Mouse (Mus musculus) bone marrow macrophage, adult 2 months (primary cell): ENCODE data around the gene Cdk5r1. TPM values are rescaled to one million over a fixed set of nuclear protein-coding genes. Genes with fewer than 3 reads are reported as not detected.
"Not testable (repeated sequence)": the region's sequence is repeated elsewhere in the genome, so short reads cannot be mapped to it uniquely, and the experiment has no call there.

Experiments
- H3K27ac ChIP-seq: 2 replicates; pipeline ENCODE4 v1.5.1; 2012; ENCODE audit warnings: low read depth, low read length; ENCODE audit not compliant: insufficient read depth
- H3K4me1 ChIP-seq: 2 replicates; pipeline ENCODE4 v1.6.1; 2012; ENCODE audit warnings: low read length; ENCODE audit not compliant: control insufficient read depth, insufficient read depth
- H3K4me3 ChIP-seq: 2 replicates; pipeline ENCODE4 v1.5.1; 2012; ENCODE audit warnings: mild to moderate bottlenecking, low read length, moderate library complexity; ENCODE audit not compliant: insufficient read depth
- CTCF ChIP-seq: IDR thresholded peaks from 2 replicates; pipeline ENCODE4 v1.5.1; 2012; ENCODE audit warnings: low read depth, mild to moderate bottlenecking, low read length, moderate library complexity
- POLR2A ChIP-seq: IDR thresholded peaks from 2 replicates; pipeline ENCODE4 v1.6.1; 2012; ENCODE audit warnings: mild to moderate bottlenecking, low read depth, low read length, borderline replicate concordance
- polyA plus RNA-seq: library from polyadenylated mRNA; stranded (reverse); fragments of >200 nt; gene quantifications from 2 replicates; pipeline ENCODE4 v1.2.4, GENCODE M21; 2012; ENCODE audit not compliant: missing spikeins, insufficient read depth, insufficient read length

The Cdk5r1 gene
- 1.1 and 1.2 TPM in 2 replicates for polyA plus RNA-seq

DNA sequence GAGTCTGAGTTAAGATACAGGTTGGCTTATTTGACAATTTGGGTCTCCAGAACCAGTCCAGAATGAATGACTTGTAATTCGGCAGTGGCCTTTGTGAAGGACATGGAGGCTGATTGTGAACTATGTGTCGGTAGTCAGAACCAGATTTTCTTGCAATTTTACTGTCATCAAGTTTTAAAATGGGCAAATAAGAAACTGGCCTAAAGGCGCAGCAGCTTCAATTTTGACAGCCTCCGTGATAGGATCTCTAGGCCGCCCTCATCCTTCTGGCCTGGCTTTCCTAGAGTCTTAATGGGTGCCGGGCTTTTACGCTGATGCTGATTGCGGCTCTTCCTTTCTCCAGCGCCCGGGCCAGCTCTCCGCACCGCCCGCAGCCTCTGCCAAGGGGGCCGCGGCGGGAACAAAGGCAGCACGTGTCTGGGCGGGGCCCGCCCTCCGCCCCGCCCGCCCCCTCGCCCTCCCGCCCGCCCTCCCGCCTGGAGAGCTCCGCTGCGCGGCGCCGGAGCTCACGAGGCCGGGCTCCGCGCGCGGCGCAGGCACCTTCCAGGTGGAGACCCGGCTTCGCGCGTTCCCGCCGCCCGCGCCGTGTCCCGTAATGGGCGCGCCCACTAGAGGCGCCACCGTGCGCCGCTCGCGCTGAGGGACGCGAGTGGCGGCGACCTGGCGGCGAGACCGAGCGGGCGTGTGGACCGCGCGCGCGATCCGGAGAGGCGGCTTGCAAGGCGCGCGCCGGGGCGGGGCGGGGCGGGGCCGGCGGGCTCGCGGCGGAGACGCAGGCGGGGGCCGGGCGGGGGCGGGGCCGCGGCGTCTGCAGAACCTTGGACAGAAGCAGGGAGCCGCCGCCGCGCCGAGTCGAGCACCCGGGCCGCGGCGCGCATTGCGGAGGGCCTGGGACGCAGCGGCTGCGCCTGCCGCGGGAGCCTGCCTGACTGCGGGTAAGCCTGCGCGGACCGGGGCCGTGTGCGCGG lies at the start of gene Cdk5r1:
Gene Cdk5r1, plus strand, starts transcription at position 802 of the 968 bp plus-strand sequence.
- Histone ChIP-seq H3K4me3 (peak within 1 kb of the TSS; percentile 81), H3K4me1 (peaks cover 28% of the 10 kb centered on the region), H3K27ac (peak within 1 kb of the TSS; percentile 53)
- TF ChIP-seq POLR2A (no peak; the same call in 1 of the 2 replicates), CTCF (no peak)

DNA sequence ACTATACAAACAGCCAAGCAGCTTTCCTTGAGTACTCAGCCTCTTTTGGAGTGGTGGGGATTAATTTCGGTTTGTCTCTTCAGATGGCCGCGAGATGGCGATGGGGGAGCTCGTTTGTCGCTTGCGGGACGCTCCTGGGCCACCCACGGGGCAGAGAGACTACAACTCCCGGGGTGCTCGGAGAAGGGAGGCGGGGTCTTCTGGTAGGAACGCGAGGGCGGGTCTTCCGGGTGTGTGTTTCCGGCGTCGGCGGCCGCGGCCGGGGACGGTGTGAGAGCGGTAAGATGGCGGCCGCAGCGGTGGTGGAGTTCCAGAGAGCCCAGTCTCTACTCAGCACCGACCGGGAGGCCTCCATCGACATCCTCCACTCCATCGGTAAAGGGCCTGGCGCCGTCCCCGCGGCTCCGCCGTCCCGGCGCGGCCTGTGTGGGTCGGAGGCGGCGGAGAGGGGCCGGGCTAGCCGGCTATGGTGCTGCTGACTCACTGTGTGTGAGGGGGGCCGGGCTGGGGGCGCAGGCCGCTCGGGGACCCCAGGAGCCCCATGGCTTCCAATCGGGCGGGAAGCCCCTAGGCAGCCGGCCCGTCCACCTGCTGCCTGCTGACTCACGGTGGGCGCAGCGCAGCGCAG lies 48.3 kb upstream of the Cdk5r1 start, which contains the start of gene Psmd11:
Gene Psmd11, plus strand, starts transcription at position 235 of the 628 bp plus-strand sequence.
- Histone ChIP-seq H3K4me3 (peak within 1 kb of the TSS; percentile 98), H3K4me1 (peaks cover 3% of the 10 kb centered on the region), H3K27ac (peak within 1 kb of the TSS; percentile 67)
- TF ChIP-seq POLR2A (no peak), CTCF (0 out of 2 replicates have a peak, but pooled peaks have one; percentile 19)

DNA sequence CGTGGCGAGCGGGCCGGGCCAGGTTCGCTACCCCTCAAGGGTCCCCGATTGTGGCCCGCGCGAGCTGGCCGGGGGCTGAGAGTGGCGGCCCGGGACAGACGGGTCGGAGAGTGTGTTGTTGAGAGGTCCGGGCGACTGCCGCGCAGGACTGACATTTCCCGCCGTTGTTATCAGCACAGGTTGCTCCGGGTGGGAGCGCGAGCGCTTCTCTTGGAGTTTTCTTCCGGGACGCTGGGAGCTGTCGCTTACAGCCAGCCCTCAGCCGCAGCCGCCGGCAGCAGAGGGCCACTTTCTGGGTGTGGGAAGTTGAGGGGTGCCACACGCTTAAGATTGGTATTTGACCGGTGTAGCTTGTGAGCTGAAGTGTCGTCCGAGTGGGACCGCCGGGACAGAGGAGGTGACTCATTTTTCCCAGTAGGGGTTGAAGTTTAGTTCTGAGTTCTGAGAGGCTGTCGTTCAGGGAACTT lies 47.8 kb upstream of the Cdk5r1 start:
- TF ChIP-seq CTCF (no peak), POLR2A (no peak)
- Histone ChIP-seq H3K4me3 (peak overlapping the region; percentile 98), H3K4me1 (peaks cover 3% of the 10 kb centered on the region), H3K27ac (peak overlapping the region; percentile 67; the same call in 1 of the 2 replicates)

DNA sequence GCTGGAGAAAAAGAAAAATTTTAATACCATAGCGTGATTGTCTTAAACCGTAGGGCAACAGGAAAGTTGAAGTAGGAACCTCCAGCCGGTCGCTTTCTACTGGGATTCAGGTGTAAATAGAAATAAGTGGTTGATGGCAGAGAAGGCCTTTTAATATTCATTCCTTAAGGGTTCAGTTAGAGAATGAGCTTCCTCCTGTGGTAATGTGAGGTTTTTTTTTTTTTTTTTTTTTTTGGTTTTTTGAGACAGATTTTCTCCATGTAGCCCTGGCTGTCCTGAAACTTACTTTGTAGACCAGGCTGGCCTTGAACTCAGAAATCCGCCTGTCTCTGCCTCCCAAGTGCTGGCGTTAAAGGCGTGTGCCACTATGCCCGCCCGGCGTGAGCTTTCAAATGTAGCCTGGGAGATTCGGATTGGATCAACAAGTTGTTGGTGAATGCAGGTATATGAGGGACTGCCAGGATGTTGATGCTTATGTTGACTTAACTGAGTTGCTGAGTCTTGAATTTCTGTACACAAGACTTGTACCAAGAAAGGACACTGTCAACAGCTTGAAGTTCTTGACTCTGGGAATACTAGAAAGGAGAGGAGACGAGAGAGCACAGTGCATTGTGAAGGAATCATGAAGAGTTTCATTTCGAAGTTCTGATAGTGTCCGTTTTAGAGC lies 47.2 kb upstream of the Cdk5r1 start:
- TF ChIP-seq POLR2A (no peak), CTCF (no peak)
- Histone ChIP-seq H3K27ac (peak overlapping the region; percentile 67; the same call in 1 of the 2 replicates), H3K4me3 (peak overlapping the region; percentile 98), H3K4me1 (peaks cover 3% of the 10 kb centered on the region)

DNA sequence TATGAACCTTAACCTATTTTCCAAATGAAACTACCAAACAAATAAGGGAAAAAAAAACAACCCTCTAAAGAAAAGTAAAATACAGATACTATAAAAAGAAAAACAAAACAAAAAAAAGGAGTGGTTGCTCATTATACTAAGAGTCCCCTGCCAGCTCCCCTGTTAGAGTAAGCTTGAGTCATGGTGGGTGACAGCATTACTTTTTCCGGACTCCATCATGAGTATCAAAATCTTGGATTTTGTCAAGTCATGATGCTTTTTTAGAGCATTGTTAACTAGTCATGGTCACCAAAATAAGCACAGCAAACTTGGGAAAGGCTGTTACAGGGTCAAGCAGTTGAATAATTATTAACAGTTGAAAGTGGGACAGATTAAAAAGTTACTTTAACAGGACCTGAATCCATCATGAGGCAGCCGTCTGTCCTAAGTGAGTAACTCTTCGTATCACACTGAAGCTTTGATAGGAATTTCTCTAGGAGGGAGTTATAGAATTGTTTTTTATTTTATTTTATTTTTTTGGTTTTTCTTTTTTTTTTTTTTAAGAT lies 46.4 kb upstream of the Cdk5r1 start:
- no peak overlapping the region for H3K27ac ChIP-seq

DNA sequence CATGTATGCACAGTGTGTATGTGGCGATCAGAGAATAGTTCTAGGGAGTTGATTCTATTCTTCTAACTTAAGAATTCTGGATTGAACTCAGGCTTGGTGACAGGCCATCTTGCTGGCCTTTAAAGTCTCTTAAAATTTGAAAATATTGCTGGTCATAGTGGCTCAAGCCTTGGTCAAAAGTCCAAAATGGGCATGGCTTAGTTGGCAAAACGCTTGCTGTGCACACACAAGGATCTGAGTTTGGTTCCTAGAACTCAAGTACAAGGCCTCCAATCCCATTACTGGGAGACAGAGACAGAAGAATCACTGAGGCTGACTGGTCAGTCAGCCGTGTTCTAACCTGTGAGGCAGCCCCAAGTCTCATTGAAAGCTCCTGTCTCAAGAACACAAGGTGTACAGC lies 29.9 kb upstream of the Cdk5r1 start:
- Histone ChIP-seq H3K4me3 (no peak overlapping the region), H3K27ac (no peak overlapping the region), H3K4me1 (peaks cover 6% of the 10 kb centered on the region)
- TF ChIP-seq POLR2A, result no peak
- TF ChIP-seq CTCF, result no peak

More for the DNA sequence above, 46.4 kb upstream of the Cdk5r1 start:
- Histone ChIP-seq H3K4me1 (peaks cover 3% of the 10 kb centered on the region), H3K4me3 (no peak overlapping the region)
- TF ChIP-seq POLR2A (no peak), CTCF (no peak)

DNA sequence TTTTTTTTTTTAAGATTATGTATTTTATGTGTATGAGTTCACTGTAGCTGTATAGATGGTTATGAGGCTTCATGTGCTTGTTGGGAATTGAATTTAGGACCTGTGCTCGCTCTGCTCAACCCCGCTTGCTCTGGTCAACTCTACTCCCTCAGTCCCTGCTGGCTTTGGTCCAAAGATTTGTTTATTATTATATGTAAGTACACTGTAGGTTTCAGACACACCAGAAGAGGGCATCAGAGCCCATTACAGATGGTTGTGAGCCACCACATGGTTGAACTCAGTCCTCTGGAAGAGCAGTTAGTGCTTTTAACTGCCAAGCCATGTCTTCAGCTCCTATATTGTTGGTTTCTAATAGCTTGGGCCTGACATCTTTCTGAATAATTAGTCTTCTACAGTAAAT lies 27.0 kb upstream of the Cdk5r1 start:
- Histone ChIP-seq H3K4me1 (peaks cover 6% of the 10 kb centered on the region), H3K27ac (no peak overlapping the region)
- no peak for TF ChIP-seq POLR2A
- TF ChIP-seq CTCF, result no peak

DNA sequence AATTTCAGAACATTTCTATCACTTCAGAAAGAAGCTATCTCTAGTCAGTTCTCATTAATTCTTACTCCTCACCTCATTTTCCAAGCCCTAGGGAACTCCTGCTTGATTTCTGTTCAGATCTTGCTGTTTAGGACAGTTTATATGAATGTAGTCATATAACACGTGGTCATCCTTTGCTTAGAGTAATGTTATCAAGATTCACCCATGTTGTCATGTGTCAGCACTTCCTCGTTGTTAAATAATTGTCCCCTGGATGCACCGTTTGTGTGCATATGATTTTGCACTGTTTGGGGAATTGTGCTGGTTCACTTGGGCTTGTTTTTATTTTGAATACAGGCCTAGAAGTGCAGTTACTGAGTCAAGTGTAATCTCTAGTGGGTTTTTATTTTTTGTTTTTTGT lies 24.6 kb upstream of the Cdk5r1 start:
- H3K4me3 ChIP-seq, result no peak overlapping the region
- peaks cover 6% of the 10 kb centered on the region for H3K4me1 ChIP-seq
- H3K27ac ChIP-seq, result no peak overlapping the region
- TF ChIP-seq CTCF, result no peak
- no peak for TF ChIP-seq POLR2A

More for the DNA sequence above, 27.0 kb upstream of the Cdk5r1 start:
- H3K4me3 ChIP-seq, result no peak overlapping the region

DNA sequence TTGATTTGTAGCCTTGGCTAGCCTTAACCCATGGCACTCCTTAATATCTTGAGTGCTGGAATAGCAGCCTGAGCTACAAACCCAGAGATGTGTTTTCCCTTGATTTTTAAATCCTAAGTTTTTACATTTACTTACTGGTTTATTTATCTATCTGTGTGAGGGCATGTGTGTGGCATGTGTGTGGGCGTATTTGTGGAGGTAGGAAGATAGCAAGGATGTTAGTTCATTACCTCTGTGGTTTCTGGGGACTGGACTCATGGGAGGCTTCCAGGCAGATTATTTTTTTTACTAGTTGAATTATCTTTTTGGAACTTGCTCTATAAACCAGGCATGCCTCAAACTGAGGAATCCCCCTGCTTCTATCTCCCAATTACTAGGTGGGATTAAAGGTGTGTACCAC lies 23.6 kb upstream of the Cdk5r1 start:
- no peak overlapping the region for H3K4me3 ChIP-seq
- TF ChIP-seq CTCF (no peak), POLR2A (no peak)
- H3K4me1 ChIP-seq, result peaks cover 6% of the 10 kb centered on the region
- no peak overlapping the region for H3K27ac ChIP-seq

DNA sequence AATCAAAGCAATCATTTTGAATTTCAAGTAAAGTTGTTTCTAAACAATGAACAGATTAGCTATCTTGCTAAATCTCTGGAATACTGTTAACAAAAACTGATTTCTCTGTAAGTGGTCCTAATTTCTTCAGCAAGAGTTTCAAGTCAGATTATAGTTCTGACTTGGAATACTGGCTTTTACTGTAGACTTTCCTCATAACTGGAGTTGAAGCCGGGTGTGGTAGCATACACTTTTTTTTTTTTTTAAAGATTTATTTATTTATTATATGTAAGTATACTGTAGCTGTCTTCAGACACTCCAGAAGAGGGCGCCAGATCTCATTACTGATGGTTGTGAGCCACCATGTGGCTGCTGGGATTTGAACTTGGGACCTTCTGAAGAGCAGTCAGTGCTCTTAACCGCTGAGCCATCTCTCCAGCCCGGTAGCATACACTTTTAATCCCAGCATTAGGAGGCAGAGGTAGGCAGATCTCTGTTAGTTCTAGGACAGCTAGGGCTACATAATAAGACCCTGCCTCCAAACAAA lies 13.2 kb upstream of the Cdk5r1 start:
- not testable (repeated sequence) for H3K4me3 ChIP-seq

More for the DNA sequence above, 13.2 kb upstream of the Cdk5r1 start:
- H3K4me1 ChIP-seq, H3K27ac ChIP-seq: not testable (repeated sequence)
